Mouse (Mus musculus): ENCODE data around the gene Pcdh20. TPM values are rescaled to one million over a fixed set of nuclear protein-coding genes. Genes with fewer than 3 reads are reported as not detected.

The Pcdh20 gene
- polyA plus RNA-seq, 1 experiment from 2014 or later: 0.11 TPM

- WGBS (ENCODE audit: insufficient replicate concordance): 40% methylated on average over 2 of the region's 2 CpGs
These were observed 7.8 kb downstream of the Pcdh20 start for GRCm38 (mm10) chr14:88463357-88463756.

GRCm38 (mm10) chr14:88462944-88463343, 8.3 kb downstream of the Pcdh20 start:
- H3K9me3 ChIP-seq (ENCODE audit: low read length): no peaks in the 10 kb centered on the region
- WGBS (ENCODE audit: insufficient replicate concordance): 64% methylated on average over 3 of the region's 3 CpGs
- DNase-seq (no peak), ATAC-seq (peak; percentile 62)
- no peaks in the 10 kb centered on the region for H3K27me3 ChIP-seq (ENCODE audit: insufficient read depth, low read length)
- no peak overlapping the region for H3K9ac ChIP-seq (replicated peaks)
- H3K27ac ChIP-seq (ENCODE audit: low read depth): no peak overlapping the region
- no peaks in the 10 kb centered on the region for H3K4me1 ChIP-seq (ENCODE audit: insufficient read depth)
- TF ChIP-seq CTCF (IDR thresholded peaks at IDR 0.05; ENCODE audit: low read depth): no peak
- no peak for TF ChIP-seq EP300 (IDR thresholded peaks at IDR 0.05; ENCODE audit: low read depth)
- H3K36me3 ChIP-seq (replicated peaks; ENCODE audit: insufficient read depth, low read length): no peaks in the 10 kb centered on the region
- H3K4me2 ChIP-seq (ENCODE audit: low read depth, low read length): no peak overlapping the region
- no peak overlapping the region for H3K4me3 ChIP-seq (ENCODE audit: low read depth, low read length)

More at GRCm38 (mm10) chr14:88463357-88463756, 7.8 kb downstream of the Pcdh20 start:
- TF ChIP-seq EP300 (IDR thresholded peaks at IDR 0.05; ENCODE audit: low read depth) (0 out of 2 replicates have a peak, but pooled peaks have one; percentile 47), CTCF (IDR thresholded peaks at IDR 0.05; ENCODE audit: low read depth) (no peak)
- H3K4me3 ChIP-seq (ENCODE audit: low read depth, low read length): no peak overlapping the region
- no peak overlapping the region for H3K4me2 ChIP-seq (ENCODE audit: low read depth, low read length)
- H3K9me3 ChIP-seq (ENCODE audit: low read length): no peaks in the 10 kb centered on the region
- ATAC-seq (peak; percentile 99), DNase-seq (no peak)
- no peak overlapping the region for H3K27ac ChIP-seq (ENCODE audit: low read depth)
- no peaks in the 10 kb centered on the region for H3K36me3 ChIP-seq (replicated peaks; ENCODE audit: insufficient read depth, low read length)
- no peaks in the 10 kb centered on the region for H3K27me3 ChIP-seq (ENCODE audit: insufficient read depth, low read length)
- no peak overlapping the region for H3K9ac ChIP-seq (replicated peaks)
- H3K4me1 ChIP-seq (ENCODE audit: insufficient read depth): no peaks in the 10 kb centered on the region

- H3K4me3 ChIP-seq (ENCODE audit: low read depth, low read length): no peak overlapping the region
- H3K9me3 ChIP-seq (ENCODE audit: low read length): no peaks in the 10 kb centered on the region
- no peaks in the 10 kb centered on the region for H3K4me1 ChIP-seq (ENCODE audit: insufficient read depth)
- no peaks in the 10 kb centered on the region for H3K27me3 ChIP-seq (ENCODE audit: insufficient read depth, low read length)
- no peaks in the 10 kb centered on the region for H3K36me3 ChIP-seq (replicated peaks; ENCODE audit: insufficient read depth, low read length)
- H3K27ac ChIP-seq (ENCODE audit: low read depth): no peak overlapping the region
- no peak overlapping the region for H3K9ac ChIP-seq (replicated peaks)
- no peak for DNase-seq
- ATAC-seq: no peak
- WGBS (ENCODE audit: insufficient replicate concordance): 71% methylated on average over 3 of the region's 3 CpGs
- no peak overlapping the region for H3K4me2 ChIP-seq (ENCODE audit: low read depth, low read length)
- TF ChIP-seq CTCF (IDR thresholded peaks at IDR 0.05; ENCODE audit: low read depth): no peak
- TF ChIP-seq EP300 (IDR thresholded peaks at IDR 0.05; ENCODE audit: low read depth): no peak
These were observed 10.5 kb downstream of the Pcdh20 start for GRCm38 (mm10) chr14:88460705-88461104.

- ATAC-seq (no peak), DNase-seq (no peak)
- H3K36me3 ChIP-seq (replicated peaks; ENCODE audit: insufficient read depth, low read length): no peaks in the 10 kb centered on the region
- no peak for TF ChIP-seq CTCF (IDR thresholded peaks at IDR 0.05; ENCODE audit: low read depth)
- no peak for TF ChIP-seq EP300 (IDR thresholded peaks at IDR 0.05; ENCODE audit: low read depth)
- no peak overlapping the region for H3K4me3 ChIP-seq (ENCODE audit: low read depth, low read length)
- no peak overlapping the region for H3K4me2 ChIP-seq (ENCODE audit: low read depth, low read length)
- H3K4me1 ChIP-seq (ENCODE audit: insufficient read depth): no peaks in the 10 kb centered on the region
- no peak overlapping the region for H3K27ac ChIP-seq (ENCODE audit: low read depth)
- no peaks in the 10 kb centered on the region for H3K27me3 ChIP-seq (ENCODE audit: insufficient read depth, low read length)
- 59% methylated on average over 5 of the region's 5 CpGs for WGBS (ENCODE audit: insufficient replicate concordance)
- H3K9me3 ChIP-seq (ENCODE audit: low read length): no peaks in the 10 kb centered on the region
- no peak overlapping the region for H3K9ac ChIP-seq (replicated peaks)
These were observed 27.9 kb downstream of the Pcdh20 start for GRCm38 (mm10) chr14:88443304-88443703.

GRCm38 (mm10) chr14:88429393-88429792, 41.8 kb downstream of the Pcdh20 start:
- no peak for DNase-seq
- 78% methylated on average over 7 of the region's 7 CpGs for WGBS (ENCODE audit: insufficient replicate concordance)

GRCm38 (mm10) chr14:88427370-88427769, 43.8 kb downstream of the Pcdh20 start:
- DNase-seq: no peak
- no peaks in the 10 kb centered on the region for H3K9me3 ChIP-seq (ENCODE audit: low read length)
- no peak overlapping the region for H3K4me3 ChIP-seq (ENCODE audit: low read depth, low read length)
- TF ChIP-seq CTCF (IDR thresholded peaks at IDR 0.05; ENCODE audit: low read depth) (no peak), EP300 (IDR thresholded peaks at IDR 0.05; ENCODE audit: low read depth) (no peak)
- H3K36me3 ChIP-seq (replicated peaks; ENCODE audit: insufficient read depth, low read length): no peaks in the 10 kb centered on the region
- H3K4me2 ChIP-seq (ENCODE audit: low read depth, low read length): no peak overlapping the region
- H3K4me1 ChIP-seq (ENCODE audit: insufficient read depth): no peaks in the 10 kb centered on the region
- H3K27me3 ChIP-seq (ENCODE audit: insufficient read depth, low read length): no peaks in the 10 kb centered on the region
- 76% methylated on average over 1 of the region's 1 CpGs for WGBS (ENCODE audit: insufficient replicate concordance)
- no peak overlapping the region for H3K27ac ChIP-seq (ENCODE audit: low read depth)
- no peak overlapping the region for H3K9ac ChIP-seq (replicated peaks)
- ATAC-seq: no peak

More at GRCm38 (mm10) chr14:88429393-88429792, 41.8 kb downstream of the Pcdh20 start:
- no peak overlapping the region for H3K4me2 ChIP-seq (ENCODE audit: low read depth, low read length)
- H3K27ac ChIP-seq (ENCODE audit: low read depth): no peak overlapping the region
- no peak for TF ChIP-seq EP300 (IDR thresholded peaks at IDR 0.05; ENCODE audit: low read depth)
- TF ChIP-seq CTCF (IDR thresholded peaks at IDR 0.05; ENCODE audit: low read depth): no peak
- no peaks in the 10 kb centered on the region for H3K27me3 ChIP-seq (ENCODE audit: insufficient read depth, low read length)
- no peak overlapping the region for H3K4me3 ChIP-seq (ENCODE audit: low read depth, low read length)
- no peak for ATAC-seq
- no peak overlapping the region for H3K9ac ChIP-seq (replicated peaks)
- H3K4me1 ChIP-seq (ENCODE audit: insufficient read depth): no peaks in the 10 kb centered on the region
- H3K36me3 ChIP-seq (replicated peaks; ENCODE audit: insufficient read depth, low read length): no peaks in the 10 kb centered on the region
- no peaks in the 10 kb centered on the region for H3K9me3 ChIP-seq (ENCODE audit: low read length)

Data from liver, postnatal 0 days (tissue).